Mouse (Mus musculus) liver, embryonic 14.5 days (tissue): ENCODE measurements at regions not wholly inside any gene's neighbourhood (a gene's known extent, or its start where the extent isn't known, plus 50 kb on each side); places are given as distances from the start of the nearest gene placed in this dataset.

Source experiments
- ATAC-seq: fragments of 200-750 bp; cut with Nextera tagmentation; 2 replicates; pipeline ENCODE4 v1.8.0; 2017; ENCODE audit warnings: moderate number of reproducible peaks, mild to moderate bottlenecking, moderate library complexity; ENCODE audit not compliant: insufficient read depth
- DNase-seq, 3 experiments: peaks; one replicate each; pipeline ENCODE4 v3.0.0-alpha.2; 2012 to 2013; ENCODE audit warnings: low read depth in 3 of 3, low spot score in 3 of 3
- H3K27ac ChIP-seq: fragments of 300-500 bp; sonication (generic); 2 replicates; pipeline ENCODE4 v1.5.1; 2014; ENCODE audit warnings: moderate library complexity, mild to moderate bottlenecking, control low read depth, inconsistent platforms
- H3K27me3 ChIP-seq: fragments of 300-500 bp; sonication (generic); 2 replicates; pipeline ENCODE4 v1.6.1; 2014; ENCODE audit warnings: mild to moderate bottlenecking, low read length, moderate library complexity; ENCODE audit not compliant: control insufficient read depth, insufficient read depth
- H3K36me3 ChIP-seq: fragments of 300-500 bp; sonication (generic); replicated peaks from 2 replicates; pipeline ENCODE4 v1.6.1; 2014; ENCODE audit warnings: low read depth; ENCODE audit not compliant: control insufficient read depth, insufficient read depth
- H3K4me1 ChIP-seq, 2 experiments: fragments of 200-500 bp in 1 of 2; fragments of 300-500 bp in 1 of 2; sonication (generic) in 1 of 2; replicated peaks; 2 replicates each; pipeline ENCODE4 v1.6.1; 2012 to 2014; ENCODE audit warnings: antibody characterized with exemption in 1 of 2, inconsistent platforms in 1 of 2, low read length in 1 of 2; ENCODE audit not compliant: control insufficient read depth in 2 of 2, insufficient read depth in 2 of 2
- H3K4me2 ChIP-seq: fragments of 300-500 bp; sonication (generic); 2 replicates; pipeline ENCODE4 v1.6.1; 2014; ENCODE audit warnings: low read depth, mild to moderate bottlenecking, control low read depth, moderate library complexity
- H3K4me3 ChIP-seq, 2 experiments: fragments of 200-500 bp in 1 of 2; fragments of 300-500 bp in 1 of 2; sonication (generic) in 1 of 2; 2 replicates each; pipeline ENCODE4 v1.5.1; 2012 to 2014; ENCODE audit warnings: low read depth in 2 of 2, low read length in 2 of 2, mild to moderate bottlenecking in 2 of 2, control low read depth in 1 of 2, inconsistent platforms in 1 of 2, moderate library complexity in 1 of 2; ENCODE audit not compliant: insufficient read depth in 1 of 2
- H3K9ac ChIP-seq: fragments of 300-500 bp; sonication (generic); replicated peaks from 2 replicates; pipeline ENCODE4 v1.6.1; 2014; ENCODE audit warnings: mild to moderate bottlenecking, control low read depth, moderate library complexity
- H3K9me3 ChIP-seq: fragments of 300-500 bp; sonication (generic); 2 replicates; pipeline ENCODE4 v1.6.1; 2016; ENCODE audit warnings: low read length, mixed read lengths; ENCODE audit not compliant: control insufficient read depth
- CTCF ChIP-seq: IDR thresholded peaks from 2 replicates; pipeline ENCODE4 v1.5.1; 2016; ENCODE audit warnings: antibody characterized with exemption, low read depth, control low read depth
- EP300 ChIP-seq: IDR thresholded peaks from 2 replicates; pipeline ENCODE4 v1.6.1; 2016; ENCODE audit warnings: antibody characterized with exemption, low read depth
- WGBS: fragments of 180-500 bp; shearing (Covaris S2); extraction: QIAGEN DNeasy Blood & Tissue Kit; methylation state at CpG from one replicate; pipeline ENCODE4 v1.1.7; 2014; ENCODE audit not compliant: insufficient replicate concordance; 5-methylcytosine and 5-hydroxymethylcytosine counted together

DNA sequence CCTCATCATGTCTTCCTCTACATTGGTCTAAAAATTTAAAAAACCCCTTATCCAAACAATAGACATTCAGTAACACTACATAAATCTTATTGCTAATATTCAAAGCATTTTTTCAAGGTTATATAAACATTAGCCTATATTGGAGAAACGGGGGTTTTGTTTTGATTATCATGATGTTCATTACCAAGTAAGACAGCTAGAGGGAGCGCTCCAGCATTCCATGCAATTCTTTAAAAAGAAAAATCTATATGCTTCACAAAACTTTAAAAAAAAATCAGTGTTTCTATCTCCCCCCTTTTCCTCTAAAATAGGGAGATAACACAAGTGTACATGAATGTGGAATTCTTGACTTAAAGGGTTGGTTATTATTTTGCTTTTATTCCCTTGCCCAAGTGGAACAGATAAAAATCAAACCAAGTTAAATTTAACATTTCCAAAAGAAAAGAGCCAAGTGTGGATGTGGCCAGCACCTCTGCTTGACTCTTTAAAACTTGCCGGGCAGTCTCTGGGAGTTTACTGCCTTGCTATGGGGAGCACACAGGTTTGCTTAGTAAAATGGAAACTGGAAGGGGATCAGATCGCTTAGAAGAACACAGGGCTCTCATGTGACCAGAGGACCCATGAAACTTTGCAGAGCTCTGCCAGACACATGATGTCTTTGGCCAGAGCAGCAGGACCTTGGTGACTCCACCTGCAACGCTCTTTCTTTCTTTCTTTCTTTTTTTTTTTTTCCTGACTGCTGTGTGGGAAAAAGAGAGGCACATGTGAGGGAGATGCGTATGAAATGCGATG, 178.6 kb downstream of the Twistnb start:
- no peaks in the 10 kb centered on the region for H3K9me3 ChIP-seq
- H3K27ac ChIP-seq, result no peak overlapping the region
- WGBS, result 58% methylated on average over 7 of the region's 7 CpGs
- no peak overlapping the region for H3K4me3 ChIP-seq
- no peaks in the 10 kb centered on the region for H3K27me3 ChIP-seq
- no peaks in the 10 kb centered on the region for H3K36me3 ChIP-seq
- TF ChIP-seq EP300 (no peak), CTCF (no peak)
- ATAC-seq (no peak), DNase-seq (no peak)
- no peak overlapping the region for H3K4me2 ChIP-seq
- H3K4me1 ChIP-seq, result no peaks in the 10 kb centered on the region
- H3K9ac ChIP-seq, result no peak overlapping the region

DNA sequence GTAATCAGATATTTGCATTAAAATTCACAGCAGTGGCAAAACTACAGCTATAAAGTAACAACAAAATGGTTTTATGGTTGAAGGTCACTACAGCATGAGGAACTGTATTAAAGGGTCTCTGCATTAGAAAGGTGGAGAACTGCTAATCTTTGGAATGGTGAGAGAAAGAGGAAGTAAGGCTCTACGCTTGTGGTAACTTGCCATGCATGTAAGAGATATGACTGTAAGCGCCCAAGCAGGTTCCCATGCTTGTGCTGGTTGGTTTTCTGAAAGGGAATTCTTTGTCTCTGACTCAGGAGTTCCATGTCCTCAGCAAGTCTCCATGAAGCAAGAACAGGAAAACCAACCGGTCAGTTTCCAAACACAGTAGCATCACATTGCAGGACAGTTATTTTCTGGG, 182.9 kb downstream of the Twistnb start:
- H3K36me3 ChIP-seq, result no peaks in the 10 kb centered on the region
- H3K4me2 ChIP-seq, result no peak overlapping the region
- H3K27me3 ChIP-seq, result no peaks in the 10 kb centered on the region
- H3K9me3 ChIP-seq, result no peaks in the 10 kb centered on the region
- ATAC-seq (no peak), DNase-seq (no peak)
- WGBS, result 13% methylated on average over 3 of the region's 3 CpGs
- no peak overlapping the region for H3K9ac ChIP-seq
- no peaks in the 10 kb centered on the region for H3K4me1 ChIP-seq
- no peak overlapping the region for H3K4me3 ChIP-seq
- H3K27ac ChIP-seq, result no peak overlapping the region
- TF ChIP-seq CTCF (no peak), EP300 (no peak)

DNA sequence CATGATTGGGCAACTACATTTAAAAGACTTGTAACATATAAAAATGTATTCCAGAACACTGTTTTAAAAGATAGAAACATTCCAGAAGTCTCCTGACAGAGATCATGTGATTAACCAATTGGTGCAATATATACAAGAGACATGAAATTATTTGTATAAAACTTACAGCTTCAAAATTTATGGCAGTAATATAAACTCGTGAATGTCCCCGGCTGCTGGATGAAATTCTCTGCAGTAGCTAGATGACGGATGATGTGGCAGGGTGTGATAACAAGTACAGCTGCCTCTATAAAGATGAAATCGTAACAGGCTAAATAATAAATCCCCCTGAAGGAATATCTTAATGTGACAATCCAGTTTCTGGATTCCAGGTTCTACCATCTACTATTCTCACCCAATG, 191.0 kb downstream of the Twistnb start:
- WGBS, result 64% methylated on average over 4 of the region's 4 CpGs

DNA sequence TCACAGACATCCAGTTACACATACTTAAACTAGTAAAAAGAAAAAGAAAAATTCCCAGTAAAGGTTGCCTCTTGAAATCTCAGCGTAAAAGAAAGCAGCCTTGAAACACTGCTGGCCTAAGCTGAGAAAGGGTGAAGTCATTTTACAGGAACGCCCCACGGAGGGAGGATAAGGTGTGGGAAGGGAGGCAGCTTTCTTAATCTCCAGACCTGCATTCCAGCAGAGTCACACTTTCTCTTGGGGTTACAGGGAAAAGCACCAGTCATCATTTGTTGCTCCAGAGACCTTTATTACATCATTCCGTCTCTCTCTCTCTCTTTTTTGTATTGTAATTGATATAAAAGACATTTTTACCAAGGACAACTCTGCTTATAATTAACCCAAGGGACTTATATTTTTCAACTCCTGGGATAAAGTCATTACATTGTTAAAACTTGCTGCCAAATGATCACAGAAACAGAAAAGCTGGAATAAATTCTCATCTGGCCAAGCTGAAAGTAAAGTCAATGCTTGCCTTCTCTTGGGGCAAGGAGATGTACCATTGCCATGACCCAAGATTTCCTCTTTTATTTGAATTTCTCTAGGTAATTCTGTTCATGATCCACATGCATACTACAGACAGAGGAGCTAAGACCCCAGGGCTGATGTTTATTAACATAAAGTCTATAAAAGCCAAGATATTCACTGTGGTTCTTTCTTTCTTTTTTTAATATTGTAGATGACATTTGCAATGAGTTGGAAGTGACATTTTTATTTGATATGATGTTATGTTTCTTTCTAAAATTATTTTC, 196.9 kb downstream of the Twistnb start:
- Histone ChIP-seq H3K27me3 (no peaks in the 10 kb centered on the region), H3K9ac (no peak overlapping the region), H3K4me1 (no peaks in the 10 kb centered on the region), H3K4me3 (no peak overlapping the region), H3K27ac (no peak overlapping the region), H3K4me2 (no peak overlapping the region), H3K9me3 (no peaks in the 10 kb centered on the region), H3K36me3 (no peaks in the 10 kb centered on the region)
- 44% methylated on average over 4 of the region's 4 CpGs for WGBS
- no peak for TF ChIP-seq CTCF
- no peak for TF ChIP-seq EP300
- no peak for DNase-seq
- ATAC-seq, result no peak

More for the DNA sequence above, 191.0 kb downstream of the Twistnb start:
- TF ChIP-seq CTCF (no peak), EP300 (no peak)
- DNase-seq (no peak), ATAC-seq (no peak)
- Histone ChIP-seq H3K4me3 (no peak overlapping the region), H3K4me2 (no peak overlapping the region), H3K27ac (no peak overlapping the region), H3K27me3 (no peaks in the 10 kb centered on the region), H3K36me3 (no peaks in the 10 kb centered on the region), H3K9me3 (no peaks in the 10 kb centered on the region), H3K9ac (no peak overlapping the region), H3K4me1 (no peaks in the 10 kb centered on the region)

DNA sequence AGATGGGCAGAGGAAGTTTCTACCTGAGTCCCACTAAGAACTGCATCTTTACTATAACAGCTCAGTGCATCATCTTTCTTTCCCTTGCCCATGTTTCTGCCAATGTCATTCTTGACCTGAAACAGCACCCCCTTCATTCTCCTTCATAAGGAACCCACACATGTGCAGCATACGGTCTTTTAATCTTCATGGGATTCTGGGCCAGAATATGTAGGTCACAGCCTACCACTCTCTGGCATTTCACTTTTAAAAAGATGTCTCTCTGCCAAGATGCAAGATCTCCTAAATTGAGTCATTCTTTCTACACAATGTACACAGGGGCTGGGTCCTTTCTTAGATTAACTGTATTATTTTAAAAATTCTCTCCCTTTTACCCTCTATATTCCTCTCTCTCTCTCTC, 223.2 kb downstream of the Twistnb start:
- no peak overlapping the region for H3K27ac ChIP-seq
- H3K9me3 ChIP-seq, result no peaks in the 10 kb centered on the region
- ATAC-seq (no peak), DNase-seq (no peak)
- no peaks in the 10 kb centered on the region for H3K4me1 ChIP-seq
- 61% methylated on average over 1 of the region's 1 CpGs for WGBS
- H3K4me3 ChIP-seq, result no peak overlapping the region
- H3K36me3 ChIP-seq, result no peaks in the 10 kb centered on the region
- TF ChIP-seq CTCF (no peak), EP300 (no peak)
- no peak overlapping the region for H3K4me2 ChIP-seq
- H3K27me3 ChIP-seq, result no peaks in the 10 kb centered on the region
- no peak overlapping the region for H3K9ac ChIP-seq
